Mouse (Mus musculus): ENCODE measurements around the gene Arrdc1.

Gene Arrdc1

GRCm38 (mm10) chr2:24923561-24923960 is 11.5 kb downstream of the Arrdc1 start:
- peak; percentile 34 for DNase-seq (ENCODE audit: low spot score)

DNA sequence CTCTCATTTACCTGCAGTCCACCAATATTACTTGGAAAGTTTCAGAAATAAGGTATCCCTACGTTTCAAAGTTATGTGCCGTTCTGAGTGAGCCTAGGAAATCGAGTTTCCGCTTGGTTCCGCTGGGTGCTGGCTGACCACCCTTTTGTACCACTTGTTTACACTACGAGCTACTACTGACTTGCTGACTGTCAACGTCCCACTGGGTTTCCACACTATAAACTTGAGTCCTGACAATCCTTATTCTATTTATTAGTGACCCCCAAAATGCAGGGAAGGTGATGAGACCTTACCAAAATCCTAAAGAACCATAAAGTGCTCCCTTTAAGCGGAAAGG is 15.2 kb downstream of the Arrdc1 start:
- DNase-seq (ENCODE audit: low spot score) = no peak

DNA sequence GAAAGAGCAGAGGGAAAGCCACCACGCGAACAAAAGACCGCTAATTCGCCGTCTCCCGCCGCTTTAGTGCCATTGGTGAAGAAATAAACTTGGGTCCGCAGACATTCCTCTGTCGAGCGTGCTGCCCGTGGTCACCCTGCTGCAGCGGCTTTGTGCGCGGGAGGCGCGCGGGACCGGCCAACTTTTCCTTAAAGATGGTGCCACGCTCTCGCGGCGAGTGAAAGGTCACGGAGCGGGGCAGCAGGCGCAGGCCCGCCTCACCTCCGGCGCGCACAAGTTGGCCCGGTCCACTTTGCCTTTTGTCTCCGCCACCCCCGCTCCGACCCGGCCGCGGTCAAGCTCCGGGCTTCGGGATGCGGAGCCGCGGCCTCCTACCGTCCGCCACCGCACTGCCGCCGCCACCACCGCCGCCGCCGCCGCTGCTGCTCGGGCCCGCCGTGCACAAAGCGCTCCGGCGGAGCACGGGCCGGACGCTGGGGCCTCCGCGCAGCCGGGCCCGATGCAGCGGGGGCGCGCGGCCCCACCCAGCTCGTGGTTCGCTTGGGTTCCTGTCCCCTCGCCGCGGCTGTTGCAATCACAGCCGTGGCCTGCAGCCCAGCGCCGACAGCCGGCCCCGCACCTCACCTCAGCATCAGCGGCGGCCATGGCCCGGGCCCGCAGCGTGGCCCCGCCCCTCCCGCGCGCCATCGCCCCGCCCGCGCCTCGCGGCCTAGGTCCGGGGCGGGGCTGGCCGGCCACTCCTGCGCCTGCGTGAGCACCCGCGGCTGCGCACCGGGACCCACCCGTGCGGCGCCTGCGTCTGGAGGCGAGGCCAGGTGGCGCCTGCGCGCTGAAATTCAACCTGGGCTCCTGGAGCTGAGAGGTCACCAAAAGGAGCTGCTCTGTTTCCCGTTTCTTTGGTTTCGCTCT is 15.9 kb downstream of the Arrdc1 start, which contains the start of gene Ehmt1:
Gene Ehmt1 (minus strand): TSS at position 685 of the 909 bp plus-strand sequence.
- peak; percentile 89 for DNase-seq (ENCODE audit: low spot score)

DNA sequence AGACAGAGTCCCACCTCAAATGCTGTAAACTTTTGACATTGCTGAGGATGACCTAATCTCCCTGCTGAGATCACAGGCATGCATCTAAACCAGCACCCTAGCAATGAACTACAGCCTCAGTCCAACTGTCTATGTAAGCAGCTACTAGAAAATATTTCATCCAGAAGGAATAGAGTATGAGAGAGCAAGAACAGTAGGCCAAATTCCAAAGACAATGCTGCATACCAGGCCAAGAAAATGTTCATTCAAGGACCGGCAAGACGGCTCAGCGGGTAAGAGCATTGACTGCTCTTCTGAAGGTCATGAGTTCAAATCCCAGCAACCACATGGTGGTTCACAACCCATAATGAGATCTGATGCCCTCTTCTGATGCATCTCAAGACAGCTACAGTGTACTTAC is 20.3 kb downstream of the Arrdc1 start:
- no peak for DNase-seq (ENCODE audit: low spot score)

- DNase-seq (ENCODE audit: low spot score) = no peak
These were observed 22.5 kb downstream of the Arrdc1 start for GRCm38 (mm10) chr2:24912589-24912988.

DNA sequence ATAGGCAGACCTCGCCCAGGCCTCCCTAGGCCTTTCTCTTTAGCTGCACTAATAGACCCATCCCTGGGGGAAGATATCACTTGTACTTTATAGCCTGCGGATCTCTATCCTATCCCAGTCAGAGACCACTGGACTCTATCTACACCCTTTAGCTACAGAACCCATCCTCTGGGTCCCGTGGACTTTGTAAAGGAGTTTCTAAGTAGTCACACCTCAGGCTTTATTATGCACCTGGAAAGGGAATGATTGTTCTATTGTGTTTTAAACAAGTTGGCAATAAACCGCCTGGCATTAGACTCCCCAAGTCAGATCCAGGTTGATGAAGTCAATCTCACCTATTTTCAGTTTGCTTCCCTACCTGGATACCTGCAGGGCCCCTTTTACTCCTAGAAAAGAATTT is 22.9 kb downstream of the Arrdc1 start:
- DNase-seq (ENCODE audit: low spot score) = no peak

- no peak for DNase-seq (ENCODE audit: low spot score)
These were observed 24.6 kb downstream of the Arrdc1 start for GRCm38 (mm10) chr2:24910481-24910880.

GRCm38 (mm10) chr2:24905653-24906155 is 29.3 kb downstream of the Arrdc1 start:
- DNase-seq (ENCODE audit: low spot score) = no peak

- no peak for DNase-seq (ENCODE audit: low spot score)
These were observed 30.0 kb downstream of the Arrdc1 start for GRCm38 (mm10) chr2:24904823-24905652.

- no peak for DNase-seq (ENCODE audit: low spot score)
These were observed 32.1 kb downstream of the Arrdc1 start for GRCm38 (mm10) chr2:24902999-24903398.

GRCm38 (mm10) chr2:24901055-24901454 is 34.0 kb downstream of the Arrdc1 start:
- no peak for DNase-seq (ENCODE audit: low spot score)

DNA sequence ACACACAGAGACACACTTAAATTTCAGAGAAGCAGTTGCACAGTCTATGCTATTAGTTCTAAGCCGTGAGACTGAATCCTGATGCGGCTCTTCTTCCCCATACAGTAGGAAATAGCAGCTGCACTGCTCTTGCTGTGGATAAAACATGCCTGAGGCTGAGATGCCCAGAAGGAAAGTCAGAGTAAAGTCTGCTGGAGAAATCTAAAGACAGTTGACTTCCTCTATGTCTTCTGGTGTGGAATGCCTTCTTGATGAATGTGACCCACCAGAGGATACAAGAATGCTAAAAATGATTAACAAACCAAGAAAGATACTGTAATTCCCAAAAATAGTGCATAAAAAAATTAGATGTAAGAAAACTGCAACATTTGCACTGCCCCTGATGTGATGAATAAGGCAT is 35.8 kb downstream of the Arrdc1 start:
- DNase-seq (ENCODE audit: low spot score) = no peak

DNA sequence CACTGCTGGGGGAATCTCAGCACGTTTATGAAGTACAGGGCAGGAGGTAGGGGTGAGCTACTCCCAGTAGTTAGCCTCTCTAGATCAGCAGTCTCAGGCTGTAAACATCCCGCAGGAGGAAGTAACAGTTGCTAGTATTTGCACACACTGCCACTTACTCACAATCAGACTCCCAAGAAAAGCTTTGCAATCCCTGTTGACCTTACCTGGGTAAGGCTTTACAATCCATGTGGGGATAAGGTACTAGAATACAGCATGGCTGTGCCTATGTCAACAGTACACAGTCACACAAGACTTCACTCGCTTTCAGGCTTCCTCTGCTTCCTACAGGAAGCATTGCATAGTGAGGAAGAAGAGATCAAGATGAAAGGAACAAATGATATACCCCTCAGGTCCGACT is 38.3 kb downstream of the Arrdc1 start:
- DNase-seq (ENCODE audit: low spot score) = no peak

DNA sequence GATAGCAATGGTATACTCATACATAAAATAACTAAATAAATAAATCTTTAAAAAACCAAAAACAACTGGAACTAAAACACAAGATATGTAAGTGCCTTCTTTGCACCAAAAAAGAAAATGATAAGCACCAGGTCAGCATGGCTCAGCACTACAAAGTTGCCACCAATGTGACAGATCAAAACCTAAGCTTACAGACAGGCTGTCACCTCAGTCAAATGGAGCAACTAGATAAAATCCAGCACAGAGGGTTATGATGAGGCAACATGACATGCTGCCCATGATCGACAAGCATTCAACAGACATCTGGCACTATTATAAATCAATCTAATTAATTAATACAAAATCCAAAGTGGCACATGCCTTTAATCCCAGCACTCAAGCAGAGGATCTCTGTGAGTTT is 40.8 kb downstream of the Arrdc1 start:
- DNase-seq (ENCODE audit: low spot score) = no peak

DNA sequence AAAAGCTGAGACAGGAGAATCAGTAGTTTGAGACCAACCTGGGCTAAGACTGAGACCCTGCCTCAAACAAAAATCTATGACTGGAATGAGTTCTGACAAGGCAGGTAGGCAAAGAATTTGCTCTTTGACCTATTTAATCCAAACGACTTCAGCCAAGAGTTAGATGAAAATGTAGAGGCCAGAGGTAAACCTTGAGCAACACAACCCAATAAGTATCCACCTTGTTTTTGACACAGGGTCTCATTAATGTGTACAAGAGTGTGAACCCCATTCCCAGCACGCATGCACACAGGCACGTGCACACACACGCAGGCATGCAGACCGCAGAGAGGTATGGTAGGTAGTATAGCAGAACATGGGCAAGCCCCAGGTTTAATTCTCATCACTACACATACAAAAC is 42.7 kb downstream of the Arrdc1 start:
- DNase-seq (ENCODE audit: low spot score) = no peak

DNA sequence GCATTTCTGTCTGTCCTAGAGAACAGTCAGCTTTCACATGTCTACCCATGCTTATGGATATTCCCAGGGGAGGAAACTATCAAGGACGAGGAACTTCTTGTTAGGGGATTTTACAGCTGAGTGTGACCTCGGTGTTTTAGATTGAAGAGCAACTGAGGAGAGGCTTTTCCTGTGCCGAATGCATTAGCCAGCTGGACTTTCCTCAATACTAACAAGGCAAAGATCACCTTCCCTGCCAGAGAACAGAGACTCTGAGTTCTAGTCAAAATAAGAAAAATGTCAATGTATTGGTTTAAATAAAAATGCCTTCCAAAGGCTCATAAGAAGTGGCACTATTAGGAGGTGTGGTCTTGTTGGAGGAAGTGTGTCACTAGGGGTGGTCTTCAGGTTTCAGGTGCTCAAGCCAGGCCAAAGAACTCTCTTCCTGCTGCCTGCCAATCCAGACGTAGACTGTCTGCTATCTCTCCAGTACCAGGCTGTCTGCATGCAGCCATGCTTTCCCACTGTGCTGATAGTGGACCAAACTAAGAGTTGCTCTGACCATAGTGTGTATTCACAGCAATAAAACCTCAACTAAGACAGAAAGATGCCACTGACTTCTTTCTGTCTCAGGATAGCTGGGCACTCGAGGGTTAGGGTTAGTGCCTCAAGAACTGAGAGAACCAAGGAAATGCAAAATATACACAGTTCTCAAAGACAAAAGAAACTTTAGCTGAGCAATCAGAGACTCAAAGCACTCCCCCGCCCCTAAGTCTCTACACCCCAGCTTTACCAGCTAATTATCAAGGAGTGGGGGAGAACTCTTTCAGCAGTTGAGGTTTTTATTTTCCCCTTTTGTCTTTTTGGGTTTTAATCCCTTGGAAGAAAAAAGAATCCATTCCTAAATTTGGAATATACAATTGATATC is 44.3 kb downstream of the Arrdc1 start:
- DNase-seq (ENCODE audit: low spot score) = no peak

DNA sequence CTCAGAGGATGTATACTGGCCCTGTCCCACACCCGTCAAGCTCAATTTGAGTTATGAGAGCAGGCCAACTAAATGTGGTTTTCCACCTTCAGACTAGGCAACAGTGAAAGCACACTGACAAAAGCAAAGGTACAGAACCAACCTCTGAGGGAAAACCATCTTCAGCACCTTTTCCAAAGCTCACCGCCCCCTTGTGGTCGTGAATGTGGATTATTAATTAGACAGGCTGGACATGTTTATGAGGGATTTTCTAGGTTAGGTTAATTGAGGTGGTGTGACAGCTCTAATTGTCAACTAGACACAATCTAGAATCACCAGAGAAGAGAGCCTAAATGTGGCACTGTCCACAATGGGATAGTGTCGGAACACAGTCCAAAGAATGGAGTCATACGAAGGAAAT is 46.2 kb downstream of the Arrdc1 start:
- DNase-seq (ENCODE audit: low spot score) = no peak

DNA sequence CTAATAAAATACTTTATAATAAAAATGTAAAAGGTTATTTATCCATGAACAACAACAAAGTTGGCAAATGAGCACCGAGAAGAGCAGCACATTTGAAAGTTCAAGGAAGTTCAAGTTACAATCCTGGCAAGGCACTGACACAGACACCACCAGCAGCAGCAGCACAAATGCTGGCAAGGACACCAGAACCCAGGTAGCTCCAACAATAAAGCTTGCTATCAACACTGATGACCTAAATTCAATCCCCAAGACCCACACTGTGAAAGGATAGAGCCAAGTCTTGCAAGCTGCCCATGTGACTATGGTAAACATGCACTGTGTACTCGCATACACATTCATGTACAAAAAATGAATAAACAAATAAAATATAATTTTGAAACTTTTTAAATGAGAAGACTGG is 54.4 kb downstream of the Arrdc1 start:
- DNase-seq (ENCODE audit: low spot score) = no peak
